Mouse (Mus musculus) cerebellum, postnatal 36 days (tissue): ENCODE results near the gene Vmn2r74.

Experiments used
- DNase-seq, 2 experiments: peaks; one replicate each; pipeline ENCODE4 v3.0.0; 2021 to 2022; ENCODE audit warnings: mixed read lengths in 2 of 2

Vmn2r74 gene

GRCm38 (mm10) chr7:85961529-85961928, at the start of gene Vmn2r74:
Gene Vmn2r74 (minus strand): TSS chr7:85961629.
- DNase-seq: no peak

- no peak for DNase-seq
Measured at GRCm38 (mm10) chr7:86007533-86007932, 46.1 kb upstream of the Vmn2r74 start.
